15 mouse cellular contexts compared by ENCODE assay signal in genomic region chr6:4201176-4201575, GRCm38 (mm10).
"Had no signal": no experiment of that assay in that cellular context is flagged by ENCODE, and none has a peak within 500 bp of the region (broad histone marks: within the 10 kb centered on the region; RNA-seq: fewer than 3 reads in every experiment).

No protein-coding gene starts in this region.

- H3K27ac ChIP-seq: limb, embryonic 15.5 days; liver, embryonic 12.5 days; midbrain, embryonic 12.5 days; stomach, embryonic 15.5 days had no signal

- ATAC-seq: liver, embryonic 12.5 days had no signal

- H3K9ac ChIP-seq: limb, embryonic 15.5 days; liver, embryonic 12.5 days; lung, embryonic 14.5 days; midbrain, embryonic 12.5 days; stomach, embryonic 15.5 days had no signal

- H3K9me3 ChIP-seq: limb, embryonic 15.5 days; liver, embryonic 12.5 days; midbrain, embryonic 12.5 days; stomach, embryonic 15.5 days had no signal

- DNase-seq: kidney, adult 11 months; kidney, adult 9 months; kidney, postnatal 10 days; kidney, postnatal 4 days; left cerebral cortex, postnatal 4 days; lung, embryonic 14.5 days; lung, postnatal 10 days; lung, postnatal 4 days; right cerebral cortex, postnatal 14 days; thymus, adult 2 months; thymus, postnatal 25 days had no signal

- H3K36me3 ChIP-seq: limb, embryonic 15.5 days; liver, embryonic 12.5 days; midbrain, embryonic 12.5 days; stomach, embryonic 15.5 days had no signal

- H3K4me2 ChIP-seq: limb, embryonic 15.5 days; liver, embryonic 12.5 days; lung, embryonic 14.5 days; midbrain, embryonic 12.5 days; stomach, embryonic 15.5 days had no signal

- H3K27me3 ChIP-seq: limb, embryonic 15.5 days; liver, embryonic 12.5 days; midbrain, embryonic 12.5 days; stomach, embryonic 15.5 days had no signal

- H3K4me3 ChIP-seq: limb, embryonic 15.5 days; liver, embryonic 12.5 days; midbrain, embryonic 12.5 days; stomach, embryonic 15.5 days had no signal

- H3K4me1 ChIP-seq: limb, embryonic 15.5 days; liver, embryonic 12.5 days; midbrain, embryonic 12.5 days; stomach, embryonic 15.5 days had no signal
